Mouse (Mus musculus) liver, adult 2 months (tissue): Measurements from ENCODE around the gene Ptprn2. TPM values are rescaled to one million over a fixed set of nuclear protein-coding genes. Genes with fewer than 3 reads are reported as not detected.

Experiments used
- DNase-seq: peaks from one replicate; pipeline ENCODE4 v3.0.0-alpha.2; 2011; ENCODE audit warnings: low read depth, low spot score; ENCODE audit errors: extremely low read depth
- H3K27ac ChIP-seq: fragments of 200-500 bp; replicated peaks from 2 replicates; pipeline ENCODE4 v1.5.1; 2012; ENCODE audit warnings: low read depth, mild to moderate bottlenecking, control low read depth, inconsistent platforms, low read length; ENCODE audit not compliant: insufficient read depth
- H3K27me3 ChIP-seq: fragments of 200-500 bp; 2 replicates; pipeline ENCODE4 v1.6.1; 2012; ENCODE audit warnings: mild to moderate bottlenecking, moderate library complexity, low read length, inconsistent platforms; ENCODE audit not compliant: control insufficient read depth, insufficient read depth
- H3K36me3 ChIP-seq: fragments of 200-500 bp; 2 replicates; pipeline ENCODE4 v1.6.1; 2012; ENCODE audit warnings: low read length, inconsistent platforms; ENCODE audit not compliant: control insufficient read depth, insufficient read depth
- H3K4me1 ChIP-seq: fragments of 200-500 bp; 2 replicates; pipeline ENCODE4 v1.6.1; 2011; ENCODE audit warnings: low read length; ENCODE audit not compliant: control insufficient read depth, insufficient read depth
- H3K4me3 ChIP-seq: fragments of 200-500 bp; 2 replicates; pipeline ENCODE4 v1.5.1; 2011; ENCODE audit warnings: low read depth, mild to moderate bottlenecking, control low read depth, low read length, moderate library complexity; ENCODE audit not compliant: insufficient read depth
- H3K79me2 ChIP-seq: fragments of 200-500 bp; 2 replicates; pipeline ENCODE4 v1.6.1; 2012; ENCODE audit warnings: inconsistent platforms, mild to moderate bottlenecking, low read length, moderate library complexity; ENCODE audit not compliant: control insufficient read depth, insufficient read depth
- H3K9ac ChIP-seq: fragments of 200-500 bp; 2 replicates; pipeline ENCODE4 v1.6.1; 2012; ENCODE audit warnings: low read depth, mild to moderate bottlenecking, control low read depth, inconsistent platforms, low read length
- CTCF ChIP-seq: fragments of 200-500 bp; IDR thresholded peaks from 2 replicates; pipeline ENCODE4 v1.5.1; 2011; ENCODE audit warnings: low read depth, low read length, control low read depth
- POLR2A ChIP-seq: fragments of 200-500 bp; IDR thresholded peaks from 2 replicates; pipeline ENCODE4 v1.6.1; 2011; ENCODE audit warnings: low read length, control low read depth; ENCODE audit not compliant: insufficient read depth; ENCODE audit errors: extremely low read depth
- WGBS: fragments of 180-500 bp; shearing (Covaris S2); methylation state at CpG from one replicate; pipeline ENCODE4 v1.1.7; 2018; 5-methylcytosine and 5-hydroxymethylcytosine counted together
- polyA plus RNA-seq: library from polyadenylated mRNA; depleted of rRNA; stranded (reverse); fragments of >200 nt; gene quantifications from 2 replicates; pipeline ENCODE4 v1.2.3, GENCODE M21; 2012
- total RNA-seq: library from RNA; depleted of rRNA; stranded (reverse); fragments of >200 nt; gene quantifications from 2 replicates; pipeline ENCODE4 v1.2.3, GENCODE M21; 2014

Gene Ptprn2
- total and polyA plus RNA-seq, 2 experiments = 0.06 TPM; not detected in 1

DNA sequence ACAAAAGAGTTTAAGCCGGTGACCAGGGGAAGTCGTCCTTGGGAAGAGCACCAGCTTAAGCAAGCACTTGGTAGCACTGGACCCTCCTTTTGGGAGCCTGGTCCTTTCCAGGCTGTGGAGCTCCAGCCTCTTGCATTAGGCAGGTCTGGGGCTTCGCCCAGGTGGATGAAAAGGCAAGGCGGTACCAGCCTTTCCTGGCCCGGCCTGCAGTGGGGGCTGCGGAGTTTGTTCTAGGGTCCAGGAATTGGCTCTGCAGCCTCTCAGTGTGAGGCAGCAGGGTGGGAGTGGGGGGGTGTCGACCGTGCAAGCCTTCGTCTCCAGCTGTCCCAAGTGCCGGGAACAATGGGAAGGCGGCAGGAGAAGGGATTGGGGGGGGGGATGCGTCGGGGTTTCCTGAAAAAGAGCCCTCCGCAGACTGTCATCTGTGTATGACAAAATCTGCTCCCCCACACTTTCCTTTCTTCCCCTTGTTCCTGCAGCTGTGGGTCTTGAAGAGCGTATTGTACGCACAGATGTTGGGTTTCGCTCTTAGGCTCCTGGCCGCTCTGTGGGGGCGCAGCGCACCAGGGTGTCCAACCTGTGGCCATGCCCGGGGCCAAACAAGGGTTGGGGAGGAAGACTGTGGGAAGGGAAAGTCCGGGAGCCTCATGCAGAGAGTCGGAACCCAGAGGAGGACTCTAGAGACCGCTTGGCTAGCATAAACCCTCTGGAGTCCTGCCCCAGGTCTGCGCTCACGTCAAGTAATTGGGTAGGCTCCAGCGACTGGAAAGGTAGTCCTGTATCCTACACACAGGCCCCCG, 667.0 kb downstream of the Ptprn2 start:
- Histone ChIP-seq H3K9ac (no peak overlapping the region), H3K27ac (no peak overlapping the region), H3K4me3 (no peak overlapping the region), H3K79me2 (no peaks in the 10 kb centered on the region), H3K27me3 (peaks cover 19% of the 10 kb centered on the region; the same call in 1 of the 2 replicates), H3K36me3 (no peaks in the 10 kb centered on the region), H3K4me1 (no peaks in the 10 kb centered on the region)
- no peak for TF ChIP-seq POLR2A
- TF ChIP-seq CTCF = no peak
- DNase-seq = no peak
- 4% methylated on average over 28 of the region's 28 CpGs for WGBS

DNA sequence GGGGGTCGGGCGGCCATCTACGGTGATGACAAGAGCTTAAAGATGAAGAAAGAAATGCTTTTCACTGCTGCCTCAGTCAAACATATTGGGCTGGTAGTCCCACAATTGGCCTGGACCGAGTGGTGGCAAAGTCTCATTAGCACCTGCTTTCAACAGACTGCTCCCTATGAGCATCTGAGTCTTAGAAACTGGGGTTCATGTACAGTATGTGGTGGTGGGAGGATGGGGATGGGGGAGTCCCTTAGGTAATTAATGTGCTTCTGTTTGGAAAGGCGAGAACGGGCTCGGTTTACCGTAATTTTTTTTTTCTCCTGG, 667.6 kb downstream of the Ptprn2 start:
- 4% methylated on average over 8 of the region's 8 CpGs for WGBS

DNA sequence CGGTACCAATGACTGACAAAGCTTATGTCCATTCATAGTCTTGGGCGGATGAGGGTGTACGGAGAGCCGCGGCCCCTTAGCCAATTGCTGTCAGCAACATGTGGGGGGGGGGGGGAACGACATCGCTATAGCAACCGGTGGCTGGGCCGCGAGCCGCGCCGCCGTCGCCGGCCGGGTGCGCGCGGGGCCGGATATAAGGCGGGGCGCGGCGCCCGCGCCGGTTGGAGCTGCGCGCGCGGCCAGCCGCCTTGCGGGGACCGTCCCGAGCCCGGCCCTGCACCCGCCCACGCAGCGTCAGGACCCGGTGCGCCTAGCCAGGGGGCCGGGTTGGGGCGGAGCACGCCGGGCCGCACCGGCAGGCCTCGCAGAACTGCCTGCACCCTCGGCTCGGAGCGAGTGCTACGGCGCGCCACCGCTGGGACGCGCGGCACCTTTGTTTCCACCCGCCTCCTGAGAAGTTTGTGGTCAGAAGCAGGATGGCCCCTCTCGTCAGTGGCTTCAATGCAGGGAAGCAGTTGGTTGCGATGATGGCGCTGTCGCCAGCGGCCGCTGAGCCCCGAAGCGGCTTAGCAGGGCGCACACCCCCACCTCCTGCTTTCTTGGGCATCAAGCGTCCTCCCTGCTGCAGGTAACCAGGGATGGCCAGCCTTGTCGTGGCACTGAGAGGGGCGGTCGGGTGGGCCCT, 668.3 kb downstream of the Ptprn2 start:
- Histone ChIP-seq H3K27me3 (peaks cover 19% of the 10 kb centered on the region; the same call in 1 of the 2 replicates), H3K27ac (no peak overlapping the region), H3K79me2 (no peaks in the 10 kb centered on the region), H3K4me3 (no peak overlapping the region), H3K9ac (no peak overlapping the region), H3K4me1 (no peaks in the 10 kb centered on the region), H3K36me3 (no peaks in the 10 kb centered on the region)
- DNase-seq = no peak
- WGBS = under 1% methylated on average over 73 of the region's 73 CpGs
- no peak for TF ChIP-seq CTCF
- no peak for TF ChIP-seq POLR2A

More for the DNA sequence above, 667.6 kb downstream of the Ptprn2 start:
- Histone ChIP-seq H3K9ac (no peak overlapping the region), H3K27me3 (peaks cover 19% of the 10 kb centered on the region; the same call in 1 of the 2 replicates), H3K4me3 (no peak overlapping the region), H3K79me2 (no peaks in the 10 kb centered on the region), H3K4me1 (no peaks in the 10 kb centered on the region), H3K36me3 (no peaks in the 10 kb centered on the region), H3K27ac (no peak overlapping the region)
- TF ChIP-seq POLR2A (no peak), CTCF (no peak)
- no peak for DNase-seq

DNA sequence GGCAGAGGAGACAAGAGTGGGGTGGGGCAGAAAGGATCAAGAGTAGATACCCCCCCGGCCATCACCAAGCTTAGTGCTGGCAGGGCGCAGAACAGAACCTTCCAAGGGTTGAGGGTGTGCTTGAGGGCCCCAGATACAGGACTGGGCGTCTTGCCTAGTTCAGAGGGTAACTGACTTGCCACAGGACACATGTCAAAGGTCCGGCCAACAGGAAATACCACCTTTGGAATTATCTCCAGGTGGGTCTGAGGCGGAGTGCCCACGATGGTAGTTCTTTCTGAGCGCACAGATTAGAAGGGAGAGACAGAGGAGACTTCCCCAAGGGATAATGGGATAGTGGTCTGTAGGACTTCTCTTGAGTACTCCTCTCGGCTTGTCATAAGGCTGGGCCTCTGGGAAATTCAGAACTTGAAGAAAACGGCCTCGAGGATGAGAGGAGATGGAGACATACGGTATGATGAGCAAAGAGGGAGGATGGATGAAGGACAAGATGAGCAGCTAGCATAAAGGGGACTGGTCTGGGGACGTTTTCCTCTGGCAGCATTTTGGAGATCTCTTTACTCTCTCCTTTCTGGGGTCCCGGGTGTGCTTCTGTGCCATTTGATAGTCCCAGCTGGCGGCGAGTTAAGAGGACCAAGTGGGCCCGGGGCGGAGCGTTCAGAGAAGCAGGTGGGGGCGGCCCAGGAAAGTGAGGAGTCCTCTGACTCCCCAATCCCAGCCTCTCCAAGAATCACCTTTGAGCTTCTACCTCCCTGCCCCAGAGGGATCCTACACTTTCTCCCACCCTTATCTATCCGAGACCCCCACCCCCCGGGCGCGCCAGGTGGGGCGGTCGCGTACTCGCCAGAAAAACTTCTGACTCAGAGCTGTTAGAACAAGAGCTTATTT, 669.1 kb downstream of the Ptprn2 start:
- TF ChIP-seq POLR2A (no peak), CTCF (no peak)
- no peak overlapping the region for H3K27ac ChIP-seq
- H3K9ac ChIP-seq = no peak overlapping the region
- WGBS = 3% methylated on average over 27 of the region's 27 CpGs
- no peaks in the 10 kb centered on the region for H3K79me2 ChIP-seq
- no peaks in the 10 kb centered on the region for H3K36me3 ChIP-seq
- no peak overlapping the region for H3K4me3 ChIP-seq
- peaks cover 23% of the 10 kb centered on the region; the same call in 1 of the 2 replicates for H3K27me3 ChIP-seq
- H3K4me1 ChIP-seq = no peaks in the 10 kb centered on the region
- DNase-seq = no peak

DNA sequence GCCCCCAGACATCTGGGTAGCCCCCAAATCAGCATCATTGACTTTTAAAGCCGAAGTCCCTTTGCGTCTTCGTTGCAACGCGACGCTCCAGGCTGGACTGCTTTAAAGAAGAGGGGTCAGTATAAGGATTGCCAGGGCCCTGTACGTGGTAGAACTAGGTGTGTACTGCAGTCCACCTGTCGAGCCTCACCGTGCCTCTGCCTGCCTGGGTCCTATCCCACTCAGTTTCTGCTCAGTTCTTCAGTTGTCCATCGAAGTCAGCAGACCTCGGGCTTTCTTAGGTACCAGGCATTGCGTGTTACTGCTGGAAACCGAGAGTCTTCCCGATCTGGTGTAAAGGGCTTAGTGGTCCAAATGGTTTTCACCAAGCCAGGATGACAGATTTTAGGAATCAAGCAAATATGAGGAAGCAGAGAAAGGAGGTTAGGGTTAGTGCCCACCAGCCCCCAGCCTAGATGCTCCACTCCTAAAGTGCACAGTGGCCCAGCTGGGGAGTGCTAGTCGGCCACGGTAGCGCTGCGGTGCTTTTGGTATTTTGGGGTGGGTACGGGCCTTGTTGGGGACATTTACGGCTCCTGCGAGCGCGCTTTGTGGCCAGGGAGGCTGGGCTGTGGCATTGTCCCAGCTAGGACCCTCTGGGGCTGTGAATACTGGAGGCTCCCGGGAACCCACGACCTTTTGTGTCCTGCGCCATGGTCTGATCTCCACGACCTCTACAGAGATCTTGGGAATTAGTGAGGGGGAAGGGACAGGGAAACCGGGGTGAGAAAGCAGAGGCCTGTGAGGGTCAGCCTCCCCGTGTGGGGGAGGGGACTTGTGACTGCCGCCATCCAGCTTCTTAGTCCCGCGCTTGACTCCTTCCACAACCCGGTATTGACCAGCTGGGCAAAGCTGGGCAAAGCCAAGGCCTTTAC, 670.0 kb downstream of the Ptprn2 start:
- Histone ChIP-seq H3K4me3 (no peak overlapping the region), H3K4me1 (no peaks in the 10 kb centered on the region), H3K9ac (no peak overlapping the region), H3K79me2 (no peaks in the 10 kb centered on the region), H3K27me3 (peaks cover 28% of the 10 kb centered on the region; the same call in 1 of the 2 replicates), H3K36me3 (no peaks in the 10 kb centered on the region), H3K27ac (no peak overlapping the region)
- no peak for TF ChIP-seq CTCF
- TF ChIP-seq POLR2A = no peak
- no peak for DNase-seq
- 2% methylated on average over 33 of the region's 33 CpGs for WGBS
